Mouse (Mus musculus): ENCODE measurements around the gene Pgc.
A peak's percentile ranks its signal among the peaks of the same experiment; 100 is the strongest.

Gene Pgc

GRCm38 (mm10) chr17:47750101-47750500 is 23.5 kb downstream of the Pgc start:
- DNase-seq (ENCODE audit: low read depth) = no peak

- no peak for DNase-seq (ENCODE audit: low read depth)
These were observed 25.2 kb downstream of the Pgc start for GRCm38 (mm10) chr17:47751811-47752210.

GRCm38 (mm10) chr17:47753130-47753775 is 26.6 kb downstream of the Pgc start:
- DNase-seq (ENCODE audit: low read depth) = no peak

GRCm38 (mm10) chr17:47754246-47754645 is 27.6 kb downstream of the Pgc start:
- peak; percentile 81 for DNase-seq (ENCODE audit: low read depth)

GRCm38 (mm10) chr17:47756366-47756765 is 29.7 kb downstream of the Pgc start:
- DNase-seq (ENCODE audit: low read depth) = peak; percentile 33

- no peak for DNase-seq (ENCODE audit: low read depth)
These were observed 30.5 kb downstream of the Pgc start for GRCm38 (mm10) chr17:47757056-47757610.

GRCm38 (mm10) chr17:47759702-47760410 is 33.2 kb downstream of the Pgc start:
- DNase-seq (ENCODE audit: low read depth) = peak; percentile 73

GRCm38 (mm10) chr17:47762028-47762427 is 35.4 kb downstream of the Pgc start:
- DNase-seq (ENCODE audit: low read depth) = no peak

- peak; percentile 88 for DNase-seq (ENCODE audit: low read depth)
These were observed 36.1 kb downstream of the Pgc start for GRCm38 (mm10) chr17:47762518-47763340.

GRCm38 (mm10) chr17:47765986-47766385 is 39.3 kb downstream of the Pgc start:
- no peak for DNase-seq (ENCODE audit: low read depth)

- DNase-seq (ENCODE audit: low read depth) = no peak
These were observed 39.9 kb downstream of the Pgc start for GRCm38 (mm10) chr17:47766407-47767043.

- DNase-seq (ENCODE audit: low read depth) = no peak
These were observed 40.4 kb downstream of the Pgc start for GRCm38 (mm10) chr17:47767081-47767455.

GRCm38 (mm10) chr17:47767456-47768141 is 41.0 kb downstream of the Pgc start:
- DNase-seq (ENCODE audit: low read depth) = no peak

- DNase-seq (ENCODE audit: low read depth) = peak; percentile 31
These were observed 42.1 kb downstream of the Pgc start for GRCm38 (mm10) chr17:47768707-47769276.

- DNase-seq (ENCODE audit: low read depth) = no peak
These were observed 43.0 kb downstream of the Pgc start for GRCm38 (mm10) chr17:47769389-47770299.

GRCm38 (mm10) chr17:47773604-47774003 is 47.0 kb downstream of the Pgc start:
- DNase-seq (ENCODE audit: low read depth) = no peak

- no peak for DNase-seq (ENCODE audit: low read depth)
These were observed 50.5 kb downstream of the Pgc start for GRCm38 (mm10) chr17:47777141-47777540.

GRCm38 (mm10) chr17:47780470-47780869 is 53.8 kb downstream of the Pgc start:
- no peak for DNase-seq (ENCODE audit: low read depth)

- no peak for DNase-seq (ENCODE audit: low read depth)
These were observed 55.8 kb downstream of the Pgc start for GRCm38 (mm10) chr17:47782486-47782885.
